Mouse (Mus musculus) cerebellum, adult 9-11 months (tissue): ENCODE measurements around the gene Prps1l1.

ENCODE experiments used
- DNase-seq: peaks from one replicate; pipeline ENCODE4 v3.0.0; 2022

Prps1l1 gene

GRCm38 (mm10) chr12:35025916-35026432, 41.4 kb downstream of the Prps1l1 start:
- no peak for DNase-seq

GRCm38 (mm10) chr12:35027533-35027932, 43.0 kb downstream of the Prps1l1 start:
- DNase-seq, result no peak
